ENCODE assay signal across 18 mouse cellular contexts in the genomic region with DNA sequence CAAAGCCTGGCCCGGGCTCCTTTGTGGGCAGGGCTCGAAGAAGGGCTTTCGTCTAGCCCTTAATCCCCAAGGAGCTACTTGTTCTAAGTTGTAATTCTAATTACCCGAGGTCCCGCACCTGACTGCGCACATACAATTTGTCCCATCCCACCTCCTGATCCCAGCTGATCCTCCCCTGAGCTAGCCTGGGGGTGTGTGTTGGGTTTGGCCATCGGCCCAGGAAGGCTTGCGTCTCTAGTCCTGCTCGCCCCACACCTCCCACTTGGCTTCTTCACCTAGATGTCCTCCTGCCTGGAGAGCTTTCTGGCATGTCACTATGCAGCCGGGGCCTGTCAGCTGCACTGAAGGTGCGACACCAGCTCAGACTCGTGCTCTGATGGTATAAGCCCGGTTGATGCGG.
"Had no signal": no experiment of that assay in that cellular context is flagged by ENCODE, and none has a peak within 500 bp of the region (broad histone marks: within the 10 kb centered on the region; RNA-seq: fewer than 3 reads in every experiment).

No protein-coding gene starts in this region.

- DNase-seq: lung, embryonic 14.5 days; lung, postnatal 10 days; lung, postnatal 4 days; midbrain, embryonic 14.5 days; retina, postnatal 1 day; right cerebral cortex, adult 18-20 months; right cerebral cortex, postnatal 25 days; right cerebral cortex, postnatal 4 days; spleen, adult 18-20 months; thymus, adult 18-20 months; thymus, postnatal 14 days; thymus, postnatal 36 days had no signal

- H3K27ac ChIP-seq: midbrain, embryonic 10.5 days; midbrain, embryonic 12.5 days; neural tube, embryonic 13.5 days; neural tube, embryonic 15.5 days had no signal

- ATAC-seq: midbrain, embryonic 16.5 days had no signal

- H3K27me3 ChIP-seq: midbrain, embryonic 12.5 days; neural tube, embryonic 13.5 days; neural tube, embryonic 15.5 days had no signal

- H3K4me1 ChIP-seq: midbrain, embryonic 10.5 days; midbrain, embryonic 12.5 days had no signal

- H3K9me3 ChIP-seq: midbrain, embryonic 10.5 days; midbrain, embryonic 12.5 days; neural tube, embryonic 13.5 days; neural tube, embryonic 15.5 days had no signal

- H3K9ac ChIP-seq: lung, embryonic 14.5 days; midbrain, embryonic 12.5 days; neural tube, embryonic 13.5 days; neural tube, embryonic 15.5 days had no signal

- H3K4me3 ChIP-seq: midbrain, embryonic 10.5 days; midbrain, embryonic 12.5 days; myocyte; neural tube, embryonic 13.5 days; neural tube, embryonic 15.5 days had no signal

- H3K4me2 ChIP-seq: lung, embryonic 14.5 days; midbrain, embryonic 12.5 days; neural tube, embryonic 13.5 days; neural tube, embryonic 15.5 days had no signal
